Mouse (Mus musculus): ENCODE measurements at regions not wholly inside any gene's neighbourhood (a gene's known extent, or its start where the extent isn't known, plus 50 kb on each side); places are given as distances from the start of the nearest gene placed in this dataset.

GRCm38 (mm10) chr1:88816376-88816945 is 114.4 kb upstream of the Arl4c start:
- TF ChIP-seq POLR2A (IDR thresholded peaks at IDR 0.05; ENCODE audit: low read depth, low read length) (no peak), MYC (IDR thresholded peaks at IDR 0.05; ENCODE audit: low read depth, low read length) (no peak), CHD1 (IDR thresholded peaks at IDR 0.05; ENCODE audit: low read depth, low read length) (no peak), CTCF (conservative IDR thresholded peaks at IDR 0.05 in 1 of 2, IDR thresholded peaks at IDR 0.05 in 1 of 2; ENCODE audit: low read depth in 2 of 2, low read length in 2 of 2) (no peak), TBP (conservative IDR thresholded peaks at IDR 0.05; ENCODE audit: low read depth, low read length) (no peak), ZKSCAN1 (IDR thresholded peaks at IDR 0.05; ENCODE audit: borderline replicate concordance, low read depth, low read length) (no peak), HCFC1 (IDR thresholded peaks at IDR 0.05; ENCODE audit: low read depth, low read length) (no peak), CHD2 (IDR thresholded peaks at IDR 0.05; ENCODE audit: low read length) (no peak), USF2 (conservative IDR thresholded peaks at IDR 0.05; ENCODE audit: low read depth, low read length) (no peak), POLR2AphosphoS2 (IDR thresholded peaks at IDR 0.05; ENCODE audit: low read depth, low read length) (no peak)
